10 mouse cellular contexts compared by ENCODE assay signal in genomic region chr9:64609546-64609945, GRCm38 (mm10).
DNase-seq lines count a peak whose midpoint lies in the region; ATAC-seq lines count a peak whose summit lies in the region.
"Had no signal": no experiment of that assay in that cellular context is flagged by ENCODE, and none has a peak within 500 bp of the region (broad histone marks: within the 10 kb centered on the region; RNA-seq: fewer than 3 reads in every experiment).

No protein-coding gene starts in this region.

- peak; percentile 22 for DNase-seq in gastrocnemius, postnatal 14 days
- no peak for DNase-seq in gastrocnemius, adult 8-10 months (ENCODE audit: low spot score in 2 of 2)
- DNase-seq in NIH3T3 (ENCODE audit: low read depth): peak; percentile 51
- DNase-seq in cerebellum, postnatal 4 days (ENCODE audit: low spot score in 2 of 2): peak; percentile 48 to 63
- peak; percentile 38 to 47 for DNase-seq in layer of hippocampus, postnatal 36 days
- DNase-seq in lung, postnatal 36 days: no peak

- no peaks in the 10 kb centered on the region for H3K36me3 ChIP-seq in kidney, embryonic 15.5 days
- H3K36me3 ChIP-seq: liver, embryonic 15.5 days had no signal

- ATAC-seq in megakaryocyte progenitor cell, adult 5-6 weeks (replicated peaks; ENCODE audit: poor library complexity): no peak
- no peak for ATAC-seq in kidney, embryonic 15.5 days (replicated peaks; ENCODE audit: low FRiP score)

- WGBS in kidney, embryonic 15.5 days: 53% methylated on average over 3 of the region's 3 CpGs

- 0 out of 2 replicates have a peak, but pooled peaks cover 4% of the 10 kb centered on the region for H3K27me3 ChIP-seq in kidney, embryonic 15.5 days

- H3K9ac ChIP-seq in kidney, embryonic 15.5 days: no peak overlapping the region
- H3K9ac ChIP-seq: liver, embryonic 15.5 days had no signal

- H3K9me3 ChIP-seq in kidney, embryonic 15.5 days (replicated peaks): no peaks in the 10 kb centered on the region
- H3K9me3 ChIP-seq: liver, embryonic 15.5 days had no signal

- peaks cover 34% of the 10 kb centered on the region for H3K4me1 ChIP-seq in kidney, embryonic 15.5 days
- H3K4me1 ChIP-seq: liver, embryonic 15.5 days had no signal

- H3K27ac ChIP-seq in kidney, embryonic 15.5 days: no peak overlapping the region
- H3K27ac ChIP-seq: liver, embryonic 15.5 days had no signal

- no peak overlapping the region for H3K4me3 ChIP-seq in kidney, embryonic 15.5 days (replicated peaks)
- H3K4me3 ChIP-seq: erythroblast, embryonic 14.5 days; liver, embryonic 15.5 days had no signal

- H3K4me2 ChIP-seq in kidney, embryonic 15.5 days: no peak overlapping the region
- H3K4me2 ChIP-seq: liver, embryonic 15.5 days had no signal

- intact Hi-C loops in gastrocnemius, postnatal 14 days (cut with DNase I; ENCODE audit: low total_unique reads): no loop called here

Comparison
In these comparisons a context has a peak if more than half of its experiments do, and no peak if none do; other contexts are left out.
1. DNase-seq: peak in gastrocnemius, postnatal 14 days (single experiment), NIH3T3 (single experiment), cerebellum, postnatal 4 days (2 of 2) and layer of hippocampus, postnatal 36 days (2 of 2); none in gastrocnemius, adult 8-10 months (0 of 2) and lung, postnatal 36 days (single experiment).